Mouse (Mus musculus): ENCODE results near the gene Prnd. TPM values are rescaled to one million over a fixed set of nuclear protein-coding genes. Genes with fewer than 3 reads are reported as not detected.
A peak's percentile ranks its signal among the peaks of the same experiment; 100 is the strongest.

The Prnd gene
- under 1 TPM; 0.39 to 0.84 TPM for total RNA-seq (2021)
- long read RNA-seq, experiment 1, partial matches to known transcripts, result 0 of 1 reads
- long read RNA-seq, experiment 1, other reads (novel, unspliced or antisense), result 0 of 1 reads
- long read RNA-seq, experiment 2, partial matches to known transcripts, result 0 of 2 reads
- long read RNA-seq, experiment 2, other reads (novel, unspliced or antisense), result 0 of 2 reads

DNA sequence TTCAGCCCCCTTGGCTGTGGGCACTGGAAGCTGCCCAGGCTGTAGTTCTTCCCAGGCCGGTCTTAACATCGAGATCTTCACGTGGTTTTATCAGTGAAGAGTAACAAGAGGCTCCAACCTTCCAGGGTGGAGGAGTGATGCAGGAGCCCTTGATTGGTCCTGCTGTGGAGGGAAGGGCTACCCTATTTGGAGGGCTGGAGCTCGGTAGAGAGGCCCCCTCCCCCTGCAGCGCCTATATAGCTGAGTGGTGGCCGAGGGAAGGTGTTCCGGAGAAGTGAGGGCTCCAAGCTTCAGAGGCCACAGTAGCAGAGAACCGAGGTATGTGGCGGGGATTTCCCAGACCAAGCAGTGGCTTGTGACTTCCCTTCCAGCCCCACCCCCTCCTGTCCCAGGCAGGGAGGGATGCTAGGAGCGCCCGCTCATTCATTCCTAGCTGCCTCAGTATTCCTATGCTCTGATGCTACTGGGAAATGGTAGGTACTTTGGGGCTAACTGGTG, at the start of gene Prnd:
Gene Prnd (plus strand): TSS at position 264 of the 498 bp plus-strand sequence.
- DNase-seq, result no peak
- intact Hi-C loops (cut with DNase I), result no loop called here

- intact Hi-C loops (cut with DNase I), result loop anchor here (5.0 kb wide), 1 partner anchor 70 kb away; no protein-coding TSS in a partner anchor
- no peak for DNase-seq
Observed at GRCm38 (mm10) chr2:131902423-131902822, 48.2 kb upstream of the Prnd start.

DNA sequence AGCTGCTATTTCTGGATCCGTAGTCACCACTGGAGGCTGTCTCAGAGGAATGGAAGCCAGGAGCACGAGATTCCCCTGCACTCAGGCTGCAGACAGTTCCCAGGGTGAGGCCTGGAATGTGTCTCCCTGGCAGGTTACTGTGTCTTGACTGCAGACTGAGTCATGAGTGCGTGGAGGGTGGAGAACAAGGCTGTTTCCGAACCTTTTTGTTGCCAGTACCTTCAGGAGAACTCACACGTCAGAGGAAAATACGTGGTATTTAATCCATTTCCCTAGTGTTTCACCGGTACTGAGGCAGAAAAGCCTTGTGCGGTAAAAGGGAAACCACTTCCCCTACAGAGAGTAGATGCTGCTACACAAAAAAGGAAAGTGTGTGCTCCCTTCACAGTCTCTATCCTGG, 47.8 kb upstream of the Prnd start:
- DNase-seq, result peak; percentile 31 to 48
- intact Hi-C loops (cut with DNase I), result loop anchor here (5.0 kb wide), 1 partner anchor 71 kb away; no protein-coding TSS in a partner anchor

DNA sequence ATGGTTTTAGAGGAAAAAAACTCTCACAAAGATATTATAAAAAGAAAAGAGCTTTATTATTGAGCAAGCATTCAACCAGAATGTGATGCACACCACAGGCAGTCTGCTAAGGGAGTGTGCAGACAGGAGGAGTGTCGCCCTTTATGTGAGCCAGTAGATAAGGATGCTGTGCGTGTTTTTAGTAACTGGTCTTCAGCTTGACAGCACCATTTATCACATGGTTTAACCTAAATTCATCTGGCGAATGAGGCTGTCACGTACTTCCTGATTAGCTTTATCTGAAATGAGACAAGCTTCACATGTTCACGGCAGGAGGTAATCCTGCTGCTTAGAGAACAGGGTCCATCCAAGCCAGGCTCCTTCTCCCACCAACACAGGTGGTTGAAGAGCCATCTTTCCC, 45.6 kb upstream of the Prnd start:
- no peak for DNase-seq
- intact Hi-C loops (cut with DNase I), result no loop called here

DNA sequence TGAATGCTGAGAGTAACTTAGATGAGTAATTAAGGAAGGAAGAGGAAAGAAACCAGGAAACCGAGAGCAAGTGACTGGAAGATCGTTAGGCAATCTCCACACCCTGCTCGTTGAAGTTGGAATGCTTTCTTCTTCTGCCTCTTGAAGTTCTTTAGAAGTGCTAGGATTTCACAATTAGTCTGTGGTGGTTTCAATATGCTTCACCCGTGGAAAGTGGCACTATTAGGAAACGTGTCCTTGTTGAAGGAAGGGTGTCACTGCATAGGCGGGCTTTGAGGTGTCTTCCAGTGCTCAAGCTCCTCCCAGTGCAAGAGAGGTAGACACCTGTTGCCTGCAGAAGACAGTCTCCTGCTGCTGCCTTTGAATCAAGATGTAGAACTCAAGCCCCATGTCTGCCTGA, 44.9 kb upstream of the Prnd start:
- DNase-seq, result no peak
- intact Hi-C loops (cut with DNase I), result no loop called here

DNA sequence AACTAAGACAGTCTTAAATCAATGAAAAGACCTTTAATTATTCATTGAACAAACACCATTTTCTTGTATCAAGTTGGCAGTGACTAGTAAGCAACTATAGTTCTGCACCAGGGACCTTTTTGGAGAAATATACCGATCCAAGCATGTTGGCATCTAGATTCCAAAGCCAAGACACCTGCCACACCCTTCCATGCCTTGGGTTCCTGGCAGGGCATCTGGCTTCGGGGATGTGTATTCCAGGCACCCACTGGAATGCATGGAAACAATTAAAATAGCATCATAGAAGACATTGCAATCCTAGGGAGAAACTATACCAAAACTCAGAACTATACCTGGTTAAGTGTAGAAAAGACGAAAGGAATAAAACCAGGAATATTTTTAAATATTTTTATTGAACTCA, 44.4 kb upstream of the Prnd start:
- intact Hi-C loops (cut with DNase I), result no loop called here
- no peak for DNase-seq

DNA sequence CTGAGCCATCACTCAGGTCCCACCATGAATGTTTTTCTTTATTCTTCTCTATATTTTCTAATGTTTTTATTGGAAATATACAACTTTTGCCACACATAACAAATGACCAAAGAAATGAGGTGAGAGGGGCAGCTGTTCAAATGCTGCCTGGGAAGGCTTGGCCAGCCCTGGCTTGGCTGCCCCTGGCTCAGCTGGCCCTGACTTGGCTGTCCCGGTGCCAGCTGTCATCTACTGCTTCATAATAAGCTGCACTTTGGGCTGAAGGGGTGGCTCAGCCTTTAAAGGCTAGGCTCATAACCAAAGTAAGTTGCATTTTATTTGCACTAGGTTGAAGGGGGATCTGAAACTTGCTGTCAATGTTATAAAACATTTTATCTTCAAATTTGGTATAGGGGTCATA, 43.8 kb upstream of the Prnd start:
- DNase-seq, result peak in 1 of 2 experiments; percentile 37
- intact Hi-C loops (cut with DNase I), result no loop called here

DNA sequence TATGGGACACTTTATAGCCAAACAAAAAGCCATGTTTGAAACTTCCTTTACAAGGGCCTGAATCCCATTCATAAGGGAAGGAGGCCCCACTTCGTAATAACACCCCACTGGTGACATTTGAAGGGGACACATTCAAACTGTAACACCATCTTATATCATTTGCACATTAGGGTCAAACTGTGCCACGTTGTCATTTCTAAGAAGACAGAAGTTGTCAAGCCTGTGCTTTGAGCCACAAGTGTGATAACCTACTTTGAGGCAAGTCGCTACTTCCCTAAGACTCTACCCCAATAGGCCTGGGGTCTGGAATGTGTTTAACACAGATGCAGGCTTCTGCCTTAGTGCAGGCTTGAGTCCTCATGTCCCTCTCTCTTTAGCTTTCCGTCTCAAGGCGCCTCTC, 43.4 kb upstream of the Prnd start:
- DNase-seq, result no peak
- intact Hi-C loops (cut with DNase I), result no loop called here

GRCm38 (mm10) chr2:131908351-131908861, 42.3 kb upstream of the Prnd start:
- peak in 1 of 2 experiments; percentile 11 for DNase-seq
- intact Hi-C loops (cut with DNase I), result no loop called here

- intact Hi-C loops (cut with DNase I), result no loop called here
- DNase-seq, result no peak
Observed at GRCm38 (mm10) chr2:131908906-131909305, 41.8 kb upstream of the Prnd start.

DNA sequence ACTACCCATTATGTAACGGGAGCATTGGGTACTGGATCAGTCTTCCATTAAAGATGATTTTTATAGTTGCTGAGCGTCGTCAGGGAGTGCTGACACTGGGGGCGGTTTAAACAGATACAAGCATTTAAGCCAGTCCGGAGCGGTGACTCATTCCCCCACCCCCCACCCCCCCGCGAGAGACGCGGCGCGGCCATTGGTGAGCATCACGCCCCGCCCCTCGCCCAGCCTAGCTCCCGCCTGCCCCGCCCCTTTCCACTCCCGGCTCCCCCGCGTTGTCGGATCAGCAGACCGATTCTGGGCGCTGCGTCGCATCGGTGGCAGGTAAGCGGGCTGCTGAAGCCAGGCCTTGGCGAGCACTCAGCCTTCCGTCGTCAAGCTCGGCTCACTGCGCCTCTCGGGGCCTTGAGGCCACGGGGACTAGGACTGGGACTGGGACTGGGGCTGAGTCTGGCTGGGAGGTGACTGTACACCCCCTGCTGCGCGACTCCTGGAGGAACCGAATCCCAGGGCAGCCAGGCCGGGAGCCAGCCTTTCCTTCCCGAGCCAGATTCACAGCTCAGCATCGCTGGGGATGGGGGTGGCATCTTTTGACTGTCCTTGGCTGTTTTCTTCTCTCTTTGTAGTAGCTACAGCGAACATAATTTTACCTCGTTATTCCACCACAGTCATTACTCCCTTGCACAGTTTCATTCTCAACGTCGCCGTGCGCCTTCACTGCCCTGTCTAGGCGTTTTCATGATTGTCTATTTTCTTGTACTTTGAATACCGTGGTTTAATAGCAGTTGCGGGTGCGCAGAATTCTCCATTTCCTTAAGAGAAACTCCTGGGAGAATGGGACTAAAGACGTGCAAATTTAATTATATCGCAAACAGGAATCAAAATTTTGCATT, 40.7 kb upstream of the Prnd start, which contains the start of the genes Prnp and Prn:
Gene Prnp (plus strand): TSS at position 246 of the 890 bp plus-strand sequence.
Gene Prn (plus strand): TSS at position 275 of the 890 bp plus-strand sequence.
- DNase-seq, result peak; percentile 85 to 90
- intact Hi-C loops (cut with DNase I), result no loop called here

DNA sequence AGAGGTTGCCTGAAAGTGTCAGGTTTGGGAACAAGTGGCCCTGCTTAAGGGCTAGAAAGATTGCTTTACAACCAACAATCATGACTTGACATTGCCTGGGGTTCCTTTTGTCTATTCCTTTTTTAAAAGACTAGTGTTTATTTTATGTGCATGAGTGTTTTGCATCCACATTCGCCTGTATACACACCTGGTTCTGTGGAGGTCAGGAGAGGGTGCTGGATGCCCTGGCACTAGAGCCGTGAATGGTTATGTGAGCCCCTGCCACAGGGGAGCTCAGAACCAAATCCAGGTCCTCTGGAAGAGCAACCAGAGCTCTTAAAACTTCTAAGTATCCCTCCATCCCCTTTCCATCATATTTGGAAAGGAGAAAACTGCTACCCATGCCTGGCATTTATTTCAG, 39.8 kb upstream of the Prnd start:
- intact Hi-C loops (cut with DNase I), result no loop called here
- no peak for DNase-seq

GRCm38 (mm10) chr2:131911341-131911740, 39.3 kb upstream of the Prnd start:
- DNase-seq, result no peak
- intact Hi-C loops (cut with DNase I), result no loop called here

- intact Hi-C loops (cut with DNase I), result no loop called here
- DNase-seq, result no peak
Observed at GRCm38 (mm10) chr2:131912526-131913258, 38.0 kb upstream of the Prnd start.

- intact Hi-C loops (cut with DNase I), result no loop called here
- no peak for DNase-seq
Observed at GRCm38 (mm10) chr2:131932275-131932902, 18.3 kb upstream of the Prnd start.

- intact Hi-C loops (cut with DNase I), result no loop called here
- DNase-seq, result no peak
Observed at GRCm38 (mm10) chr2:131933013-131933412, 17.6 kb upstream of the Prnd start.

DNA sequence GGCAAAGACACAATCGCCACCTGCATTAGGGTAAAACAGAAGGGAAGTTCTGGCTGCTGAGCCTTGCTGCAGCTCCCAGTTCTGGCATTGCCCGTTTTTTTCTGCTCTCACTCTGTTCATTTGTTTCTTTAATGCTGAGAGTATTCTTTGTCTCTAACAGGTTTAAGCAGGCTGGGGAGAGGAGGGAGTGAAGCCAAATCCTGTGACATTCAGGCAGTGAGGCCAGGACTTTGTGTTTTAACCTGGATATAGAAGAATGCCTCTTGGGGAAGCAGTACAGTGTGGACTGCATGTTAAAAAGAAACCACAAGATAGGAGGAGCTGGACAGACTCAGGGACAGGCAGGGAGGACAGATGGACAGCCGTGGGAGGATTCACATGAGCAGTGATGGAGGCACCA, 17.1 kb upstream of the Prnd start:
- DNase-seq, result no peak
- intact Hi-C loops (cut with DNase I), result no loop called here

GRCm38 (mm10) chr2:131934243-131934642, 16.4 kb upstream of the Prnd start:
- DNase-seq, result no peak
- intact Hi-C loops (cut with DNase I), result no loop called here

GRCm38 (mm10) chr2:131935390-131936105, 15.1 kb upstream of the Prnd start:
- intact Hi-C loops (cut with DNase I), result no loop called here
- DNase-seq, result no peak

- intact Hi-C loops (cut with DNase I), result no loop called here
- DNase-seq, result no peak
Observed at GRCm38 (mm10) chr2:131936410-131936809, 14.3 kb upstream of the Prnd start.
